Mouse (Mus musculus): ENCODE results near the gene Zcchc24.

DNA sequence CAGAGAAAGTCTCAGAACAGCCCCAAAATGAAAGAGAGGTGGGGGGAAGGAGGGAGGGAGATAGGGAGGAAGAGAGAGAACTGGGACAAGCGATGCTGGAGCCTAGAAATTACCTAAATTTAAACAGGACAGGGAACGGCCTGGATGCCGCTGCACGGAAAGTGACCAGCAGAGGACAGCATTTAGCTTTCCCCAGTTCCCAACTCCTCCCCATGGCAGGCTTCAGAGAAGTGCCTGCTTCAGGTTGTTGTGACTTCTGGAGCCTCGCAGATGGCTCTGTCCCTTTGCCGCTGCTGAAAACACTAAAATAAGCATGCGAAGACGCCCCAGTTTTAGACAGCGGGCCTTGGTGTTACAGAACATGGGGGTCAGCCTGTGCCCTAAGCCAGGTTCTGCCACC, 47.6 kb upstream of the Zcchc24 start:
- TF ChIP-seq POLR2A (IDR thresholded peaks at IDR 0.05; ENCODE audit: low read depth, low read length) (no peak), CTCF (conservative IDR thresholded peaks at IDR 0.05; ENCODE audit: insufficient read depth, insufficient read length, low read depth, low read length) (peak; percentile 95)

Data from kidney, adult 2 months (tissue).